Mouse (Mus musculus) liver, adult 2 months (tissue): ENCODE results near the gene Atp9a. TPM values are rescaled to one million over a fixed set of nuclear protein-coding genes. Genes with fewer than 3 reads are reported as not detected.

Experiments used
- DNase-seq: peaks from one replicate; pipeline ENCODE4 v3.0.0-alpha.2; 2011; ENCODE audit warnings: low read depth, low spot score; ENCODE audit errors: extremely low read depth
- H3K27ac ChIP-seq: fragments of 200-500 bp; replicated peaks from 2 replicates; pipeline ENCODE4 v1.5.1; 2012; ENCODE audit warnings: low read depth, mild to moderate bottlenecking, control low read depth, inconsistent platforms, low read length; ENCODE audit not compliant: insufficient read depth
- H3K27me3 ChIP-seq: fragments of 200-500 bp; 2 replicates; pipeline ENCODE4 v1.6.1; 2012; ENCODE audit warnings: mild to moderate bottlenecking, moderate library complexity, low read length, inconsistent platforms; ENCODE audit not compliant: control insufficient read depth, insufficient read depth
- H3K36me3 ChIP-seq: fragments of 200-500 bp; 2 replicates; pipeline ENCODE4 v1.6.1; 2012; ENCODE audit warnings: low read length, inconsistent platforms; ENCODE audit not compliant: control insufficient read depth, insufficient read depth
- H3K4me1 ChIP-seq: fragments of 200-500 bp; 2 replicates; pipeline ENCODE4 v1.6.1; 2011; ENCODE audit warnings: low read length; ENCODE audit not compliant: control insufficient read depth, insufficient read depth
- H3K4me3 ChIP-seq: fragments of 200-500 bp; 2 replicates; pipeline ENCODE4 v1.5.1; 2011; ENCODE audit warnings: low read depth, mild to moderate bottlenecking, control low read depth, low read length, moderate library complexity; ENCODE audit not compliant: insufficient read depth
- H3K79me2 ChIP-seq: fragments of 200-500 bp; 2 replicates; pipeline ENCODE4 v1.6.1; 2012; ENCODE audit warnings: inconsistent platforms, mild to moderate bottlenecking, low read length, moderate library complexity; ENCODE audit not compliant: control insufficient read depth, insufficient read depth
- H3K9ac ChIP-seq: fragments of 200-500 bp; 2 replicates; pipeline ENCODE4 v1.6.1; 2012; ENCODE audit warnings: low read depth, mild to moderate bottlenecking, control low read depth, inconsistent platforms, low read length
- CTCF ChIP-seq: fragments of 200-500 bp; IDR thresholded peaks from 2 replicates; pipeline ENCODE4 v1.5.1; 2011; ENCODE audit warnings: low read depth, low read length, control low read depth
- POLR2A ChIP-seq: fragments of 200-500 bp; IDR thresholded peaks from 2 replicates; pipeline ENCODE4 v1.6.1; 2011; ENCODE audit warnings: low read length, control low read depth; ENCODE audit not compliant: insufficient read depth; ENCODE audit errors: extremely low read depth
- WGBS: fragments of 180-500 bp; shearing (Covaris S2); methylation state at CpG from one replicate; pipeline ENCODE4 v1.1.7; 2018; 5-methylcytosine and 5-hydroxymethylcytosine counted together
- polyA plus RNA-seq: library from polyadenylated mRNA; depleted of rRNA; stranded (reverse); fragments of >200 nt; gene quantifications from 2 replicates; pipeline ENCODE4 v1.2.3, GENCODE M21; 2012
- total RNA-seq: library from RNA; depleted of rRNA; stranded (reverse); fragments of >200 nt; gene quantifications from 2 replicates; pipeline ENCODE4 v1.2.3, GENCODE M21; 2014

The Atp9a gene
- total and polyA plus RNA-seq, 2 experiments: 33.7 to 49.3 TPM

DNA sequence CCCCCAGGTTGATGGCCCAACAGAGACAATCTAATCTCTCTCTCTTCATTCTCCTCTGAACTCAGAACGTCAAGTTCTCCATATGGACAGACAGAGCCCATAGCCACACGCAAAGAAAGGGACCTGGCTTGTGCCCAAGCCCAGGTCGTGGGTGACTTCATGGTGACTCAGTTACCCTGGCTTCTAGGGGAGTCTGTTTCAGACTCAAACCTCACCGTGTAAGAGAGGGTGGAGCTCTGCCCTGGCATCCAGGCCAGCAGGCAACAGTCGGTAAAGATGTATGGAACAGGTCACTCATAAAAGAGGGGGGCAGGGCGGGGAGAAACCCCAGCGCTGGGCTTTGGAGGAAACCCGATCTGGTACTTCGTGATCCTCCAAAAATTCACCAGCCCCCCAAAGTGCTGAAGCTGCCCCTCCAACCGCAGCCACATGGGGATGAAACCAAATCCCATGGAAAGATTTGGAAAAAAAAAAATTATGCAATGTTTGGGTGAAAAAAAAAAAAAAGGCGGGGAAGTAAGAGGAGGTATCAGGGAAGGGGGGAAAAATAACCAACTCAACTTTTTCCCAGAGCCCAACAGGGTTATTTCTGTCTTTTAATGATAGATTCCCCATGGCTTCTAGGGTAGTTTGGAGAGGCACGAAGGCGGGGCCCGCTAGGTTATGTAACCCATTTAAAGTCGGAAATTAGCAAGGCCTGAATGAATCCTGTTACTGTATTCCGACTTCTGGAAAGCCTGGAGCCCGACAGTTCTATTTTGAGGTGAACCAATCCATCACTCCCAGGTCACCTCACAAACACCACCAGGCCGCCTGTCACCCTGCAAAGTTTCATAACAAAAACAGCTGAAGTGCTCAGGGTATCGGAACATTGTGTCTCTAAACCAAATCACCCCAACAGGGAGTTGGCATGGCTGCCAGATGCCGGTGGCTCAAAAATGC lies 114.1 kb downstream of the Atp9a start:
- no peak for TF ChIP-seq POLR2A
- TF ChIP-seq CTCF: no peak
- H3K27me3 ChIP-seq: no peaks in the 10 kb centered on the region
- H3K79me2 ChIP-seq: no peaks in the 10 kb centered on the region
- DNase-seq: no peak
- no peak overlapping the region for H3K9ac ChIP-seq
- H3K4me1 ChIP-seq: no peaks in the 10 kb centered on the region
- no peak overlapping the region for H3K27ac ChIP-seq
- WGBS: 73% methylated on average over 20 of the region's 20 CpGs
- no peak overlapping the region for H3K4me3 ChIP-seq
- H3K36me3 ChIP-seq: no peaks in the 10 kb centered on the region

- TF ChIP-seq POLR2A (no peak), CTCF (no peak)
- Histone ChIP-seq H3K36me3 (no peaks in the 10 kb centered on the region), H3K27ac (no peak overlapping the region), H3K27me3 (no peaks in the 10 kb centered on the region), H3K4me3 (no peak overlapping the region), H3K4me1 (no peaks in the 10 kb centered on the region), H3K9ac (no peak overlapping the region), H3K79me2 (no peaks in the 10 kb centered on the region)
- 91% methylated on average over 9 of the region's 9 CpGs for WGBS
- no peak for DNase-seq
Observed at GRCm38 (mm10) chr2:168626385-168626784, 115.8 kb downstream of the Atp9a start.

GRCm38 (mm10) chr2:168625091-168625490 lies 117.1 kb downstream of the Atp9a start:
- 76% methylated on average over 4 of the region's 4 CpGs for WGBS
- no peak overlapping the region for H3K9ac ChIP-seq
- no peak for DNase-seq

DNA sequence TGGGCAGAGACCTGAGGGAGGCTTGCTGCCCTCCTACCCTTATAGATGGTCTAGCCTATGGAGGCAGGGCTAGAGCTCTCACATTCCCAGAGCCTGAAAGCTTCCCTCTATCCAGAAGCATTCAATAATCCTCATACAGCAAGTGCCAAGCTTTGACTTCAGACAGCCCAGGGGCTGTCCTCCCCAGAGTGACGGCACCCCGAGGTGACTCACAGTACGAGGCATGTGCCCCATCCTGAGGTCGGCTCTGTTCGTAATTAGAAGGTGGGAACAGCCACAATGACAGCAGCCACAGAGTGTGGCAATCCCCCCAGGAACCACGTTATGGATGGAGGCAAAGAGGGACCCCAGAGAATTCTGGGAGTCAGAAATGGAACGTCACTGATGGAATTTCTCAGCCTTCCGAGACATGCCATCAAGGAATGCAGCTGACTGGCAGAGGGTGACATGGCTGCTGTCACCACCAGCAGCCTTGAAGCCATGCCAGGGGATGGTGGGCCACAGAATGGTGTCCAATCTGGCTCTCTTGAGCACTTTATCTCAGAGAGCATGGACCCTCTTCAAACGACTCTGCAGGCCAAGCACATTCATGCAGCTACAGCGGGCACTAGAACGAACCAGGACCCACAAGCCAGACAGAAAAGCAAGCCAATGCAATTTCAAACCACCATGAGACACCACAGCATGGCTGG lies 121.0 kb downstream of the Atp9a start:
- no peak for TF ChIP-seq POLR2A
- no peak for TF ChIP-seq CTCF
- no peaks in the 10 kb centered on the region for H3K79me2 ChIP-seq
- no peak for DNase-seq
- H3K4me1 ChIP-seq: no peaks in the 10 kb centered on the region
- 77% methylated on average over 11 of the region's 11 CpGs for WGBS
- H3K36me3 ChIP-seq: no peaks in the 10 kb centered on the region
- no peak overlapping the region for H3K4me3 ChIP-seq
- H3K27ac ChIP-seq: no peak overlapping the region
- no peak overlapping the region for H3K9ac ChIP-seq
- no peaks in the 10 kb centered on the region for H3K27me3 ChIP-seq

More at GRCm38 (mm10) chr2:168625091-168625490, 117.1 kb downstream of the Atp9a start:
- Histone ChIP-seq H3K27me3 (no peaks in the 10 kb centered on the region), H3K4me3 (no peak overlapping the region), H3K79me2 (no peaks in the 10 kb centered on the region), H3K27ac (no peak overlapping the region), H3K36me3 (no peaks in the 10 kb centered on the region), H3K4me1 (no peaks in the 10 kb centered on the region)
- no peak for TF ChIP-seq CTCF
- TF ChIP-seq POLR2A: no peak

- TF ChIP-seq CTCF (no peak), POLR2A (no peak)
- DNase-seq: no peak
- Histone ChIP-seq H3K27ac (no peak overlapping the region), H3K9ac (no peak overlapping the region), H3K27me3 (no peaks in the 10 kb centered on the region), H3K79me2 (no peaks in the 10 kb centered on the region), H3K36me3 (no peaks in the 10 kb centered on the region), H3K4me1 (no peaks in the 10 kb centered on the region), H3K4me3 (no peak overlapping the region)
- 86% methylated on average over 15 of the region's 15 CpGs for WGBS
Observed at GRCm38 (mm10) chr2:168618205-168618717, 123.9 kb downstream of the Atp9a start.
